Mouse (Mus musculus): ENCODE measurements around the gene Cyp8b1.

- TF ChIP-seq CTCF (IDR thresholded peaks at IDR 0.05; ENCODE audit: control insufficient read depth, insufficient read depth, insufficient read length): peak; percentile 34
- TF ChIP-seq FOSL1 (IDR thresholded peaks at IDR 0.05; ENCODE audit: insufficient read depth, low read length, poor library complexity, severe bottlenecking): no peak
These were observed 35.3 kb downstream of the Cyp8b1 start for GRCm38 (mm10) chr9:121880840-121881239.

Measured in C2C12 (cell line).